Mouse (Mus musculus): ENCODE data around the gene Mpeg1. TPM values are rescaled to one million over a fixed set of nuclear protein-coding genes. Genes with fewer than 3 reads are reported as not detected.

Gene Mpeg1
- total RNA-seq, 1 experiment from 2014 or later: 10.8 TPM

GRCm38 (mm10) chr19:12493453-12494186 lies 33.0 kb downstream of the Mpeg1 start:
- DNase-seq: no peak

GRCm38 (mm10) chr19:12494187-12494458 lies 33.5 kb downstream of the Mpeg1 start:
- no peak for DNase-seq

GRCm38 (mm10) chr19:12494972-12495535 lies 34.5 kb downstream of the Mpeg1 start:
- DNase-seq: no peak

GRCm38 (mm10) chr19:12496241-12496640 lies 35.7 kb downstream of the Mpeg1 start:
- no peak for DNase-seq

- DNase-seq: no peak
Measured at GRCm38 (mm10) chr19:12497909-12498308, 37.3 kb downstream of the Mpeg1 start.

- DNase-seq: no peak
Measured at GRCm38 (mm10) chr19:12498321-12498720, 37.7 kb downstream of the Mpeg1 start.

- DNase-seq: no peak
Measured at GRCm38 (mm10) chr19:12498941-12499340, 38.4 kb downstream of the Mpeg1 start.

- DNase-seq: no peak
Measured at GRCm38 (mm10) chr19:12499485-12499884, 38.9 kb downstream of the Mpeg1 start.

GRCm38 (mm10) chr19:12500124-12500523 lies 39.5 kb downstream of the Mpeg1 start:
- DNase-seq: peak; percentile 43

- peak; percentile 77 for DNase-seq
Measured at GRCm38 (mm10) chr19:12500881-12501311, 40.3 kb downstream of the Mpeg1 start.

- DNase-seq: peak; percentile 95
Measured at GRCm38 (mm10) chr19:12501370-12502347, 41.1 kb downstream of the Mpeg1 start, which contains the start of gene Dtx4. Gene Dtx4, minus strand, starts transcription at chr19:12501454.

- no peak for DNase-seq
Measured at GRCm38 (mm10) chr19:12502756-12503155, 42.2 kb downstream of the Mpeg1 start.

GRCm38 (mm10) chr19:12514621-12515020 lies 54.0 kb downstream of the Mpeg1 start:
- DNase-seq: no peak

Other genes starting within 250 kb of the Mpeg1 start
- not detected in 2 replicates for gene Olfr1432, start 228.2 kb upstream of the Mpeg1 start, total RNA-seq (2021)
- gene Olfr262, start 219.1 kb upstream of the Mpeg1 start, total RNA-seq (2021): not detected in 2 replicates
- not detected in 2 replicates for gene Olfr235, start 199.7 kb upstream of the Mpeg1 start, total RNA-seq (2021)
- not detected in 2 replicates for gene Olfr1434, start 180.9 kb upstream of the Mpeg1 start, total RNA-seq (2021)
- gene Olfr1436, start 161.6 kb upstream of the Mpeg1 start, total RNA-seq (2021): not detected in 2 replicates
- gene Olfr1437, start 135.7 kb upstream of the Mpeg1 start, total RNA-seq (2021): not detected in 2 replicates
- not detected in 2 replicates for gene Olfr1438-ps1, start 124.9 kb upstream of the Mpeg1 start, total RNA-seq (2021)
- gene Olfr1440, start 73.5 kb upstream of the Mpeg1 start, total RNA-seq (2021): not detected in 2 replicates
- not detected in 2 replicates for gene Olfr1441, start 43.3 kb upstream of the Mpeg1 start, total RNA-seq (2021)
- gene Pfpl, start 32.9 kb upstream of the Mpeg1 start, total RNA-seq (2021): not detected in 2 replicates
- 19.7 and 24.6 TPM in 2 replicates for gene Dtx4, start 40.7 kb downstream of the Mpeg1 start, total RNA-seq (2021)
- 10.4 and 12.1 TPM in 2 replicates for gene Fam111a, start 85.0 kb downstream of the Mpeg1 start, total RNA-seq (2021)
- 0.75 and 19.1 TPM in 2 replicates for gene Gm4952, start 139.2 kb downstream of the Mpeg1 start, total RNA-seq (2021)
- 0.34 and 8.6 TPM in 2 replicates for gene Glyat, start 172.5 kb downstream of the Mpeg1 start, total RNA-seq (2021)
- not detected in 2 replicates for gene Olfr1442, start 209.7 kb downstream of the Mpeg1 start, total RNA-seq (2021)
- not detected in 2 replicates for gene Olfr1443, start 217.3 kb downstream of the Mpeg1 start, total RNA-seq (2021)
- gene Keg1, start 235.0 kb downstream of the Mpeg1 start, total RNA-seq (2021): 5.9 TPM in 1 of 2 replicates, not detected in the other